Mouse (Mus musculus): ENCODE data around the gene Kcnq1. TPM values are rescaled to one million over a fixed set of nuclear protein-coding genes. Genes with fewer than 3 reads are reported as not detected.

The Kcnq1 gene
- total RNA-seq, 4 experiments from 2014 or later = 0.20 to 0.48 (median 0.34) TPM

GRCm38 (mm10) chr7:143311471-143311870 is 205.3 kb downstream of the Kcnq1 start:
- no peak for DNase-seq (ENCODE audit: low spot score in 2 of 2)

- peak; percentile 65 to 66 for DNase-seq (ENCODE audit: low spot score in 2 of 2)
Measured at GRCm38 (mm10) chr7:143313572-143314319, 207.6 kb downstream of the Kcnq1 start.

GRCm38 (mm10) chr7:143318512-143318911 is 212.3 kb downstream of the Kcnq1 start:
- DNase-seq (ENCODE audit: low spot score in 2 of 2) = no peak

- DNase-seq (ENCODE audit: low spot score in 2 of 2) = peak in 1 of 2 experiments; percentile 31
Measured at GRCm38 (mm10) chr7:143320367-143320766, 214.2 kb downstream of the Kcnq1 start.

GRCm38 (mm10) chr7:143325051-143325450 is 218.9 kb downstream of the Kcnq1 start:
- no peak for DNase-seq (ENCODE audit: low spot score in 2 of 2)

- DNase-seq (ENCODE audit: low spot score in 2 of 2) = no peak
Measured at GRCm38 (mm10) chr7:143328185-143328915, 222.2 kb downstream of the Kcnq1 start.

GRCm38 (mm10) chr7:143329110-143329810 is 223.1 kb downstream of the Kcnq1 start:
- DNase-seq (ENCODE audit: low spot score in 2 of 2) = no peak

GRCm38 (mm10) chr7:143333040-143333439 is 226.9 kb downstream of the Kcnq1 start:
- DNase-seq (ENCODE audit: low spot score in 2 of 2) = no peak

- DNase-seq (ENCODE audit: low spot score in 2 of 2) = no peak
Measured at GRCm38 (mm10) chr7:143333604-143334003, 227.4 kb downstream of the Kcnq1 start.

- DNase-seq (ENCODE audit: low spot score in 2 of 2) = no peak
Measured at GRCm38 (mm10) chr7:143338690-143339089, 232.5 kb downstream of the Kcnq1 start.

- DNase-seq (ENCODE audit: low spot score in 2 of 2) = no peak
Measured at GRCm38 (mm10) chr7:143340601-143341281, 234.6 kb downstream of the Kcnq1 start.

GRCm38 (mm10) chr7:143341301-143341980 is 235.3 kb downstream of the Kcnq1 start:
- no peak for DNase-seq (ENCODE audit: low spot score in 2 of 2)

- DNase-seq (ENCODE audit: low spot score in 2 of 2) = no peak
Measured at GRCm38 (mm10) chr7:143343781-143344306, 237.7 kb downstream of the Kcnq1 start.

GRCm38 (mm10) chr7:143349287-143349686 is 243.1 kb downstream of the Kcnq1 start:
- DNase-seq (ENCODE audit: low spot score in 2 of 2) = no peak

GRCm38 (mm10) chr7:143349848-143350247 is 243.7 kb downstream of the Kcnq1 start:
- DNase-seq (ENCODE audit: low spot score in 2 of 2) = no peak

- DNase-seq (ENCODE audit: low spot score in 2 of 2) = no peak
Measured at GRCm38 (mm10) chr7:143355831-143356230, 249.7 kb downstream of the Kcnq1 start.

GRCm38 (mm10) chr7:143357109-143357508 is 250.9 kb downstream of the Kcnq1 start:
- no peak for DNase-seq (ENCODE audit: low spot score in 2 of 2)

- no peak for DNase-seq (ENCODE audit: low spot score in 2 of 2)
Measured at GRCm38 (mm10) chr7:143357831-143358230, 251.7 kb downstream of the Kcnq1 start.

- no peak for DNase-seq (ENCODE audit: low spot score in 2 of 2)
Measured at GRCm38 (mm10) chr7:143359762-143360161, 253.6 kb downstream of the Kcnq1 start.

GRCm38 (mm10) chr7:143360776-143361175 is 254.6 kb downstream of the Kcnq1 start:
- DNase-seq (ENCODE audit: low spot score in 2 of 2) = no peak
